Mouse (Mus musculus): ENCODE measurements around the gene Gm525. TPM values are rescaled to one million over a fixed set of nuclear protein-coding genes. Genes with fewer than 3 reads are reported as not detected.
A peak's percentile ranks its signal among the peaks of the same experiment; 100 is the strongest.

Gene Gm525
- 0.38 TPM in 1 of 2 replicates, not detected in the other for polyA plus RNA-seq (2014; fragmentation: Nextera tagmentation; extraction: Ambion mirVana)

- Histone ChIP-seq H3K4me2 (no peak within 1 kb of the TSS), H3K4me3 (ENCODE audit: low read depth, low read length) (no peak within 1 kb of the TSS), H3K4me1 (ENCODE audit: insufficient read depth) (no peaks in the 10 kb centered on the region), H3K9ac (no peak within 1 kb of the TSS), H3K27me3 (ENCODE audit: insufficient read depth, low read length) (no peaks in the 10 kb centered on the region), H3K9me3 (ENCODE audit: low read depth, low read length) (no peaks in the 10 kb centered on the region), H3K27ac (ENCODE audit: low read depth) (no peak within 1 kb of the TSS), H3K36me3 (ENCODE audit: insufficient read depth) (no peaks in the 10 kb centered on the region)
- DNase-seq (no peak), ATAC-seq (ENCODE audit: insufficient read depth) (no peak)
- 71% methylated on average over 8 of the region's 8 CpGs for WGBS
- no peak for TF ChIP-seq CTCF (IDR thresholded peaks at IDR 0.05; ENCODE audit: low read depth)
Observed at GRCm38 (mm10) chr11:89073541-89073940, at the start of gene Gm525. Gene Gm525, plus strand, starts transcription at chr11:89073841.

DNA sequence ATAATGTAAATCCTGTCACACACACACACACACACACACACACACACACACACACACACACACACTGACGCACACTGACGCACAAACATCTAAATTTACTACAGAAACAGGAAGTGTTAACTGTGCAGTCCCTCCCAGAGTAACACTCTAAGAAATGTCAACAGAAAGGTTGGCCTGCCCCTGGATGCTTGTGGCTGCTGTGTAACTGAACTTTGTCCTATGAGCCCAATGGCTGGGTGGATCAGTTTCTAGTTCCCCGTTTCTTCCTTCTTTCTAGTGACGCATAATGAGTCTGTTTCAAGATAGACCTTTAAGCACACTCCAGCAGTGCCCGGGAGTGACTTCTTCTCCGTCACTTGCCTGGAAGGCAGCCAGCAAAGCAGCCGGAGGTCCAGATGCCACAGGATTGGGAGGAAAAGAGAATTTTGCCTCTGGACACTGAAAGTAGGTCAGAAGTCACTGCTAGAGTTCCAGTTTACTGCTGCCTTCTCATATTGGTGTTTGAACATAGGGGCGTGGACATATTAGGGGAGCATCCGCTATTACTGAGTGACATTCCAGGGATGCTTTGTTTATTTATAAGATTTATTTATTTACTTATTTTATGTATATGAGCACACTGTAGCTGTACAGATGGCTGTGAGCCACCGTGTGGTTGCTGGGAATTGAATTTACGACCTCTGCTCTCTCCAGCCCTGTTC lies 49.3 kb upstream of the Gm525 start:
- Histone ChIP-seq H3K27me3 (ENCODE audit: insufficient read depth, low read length) (no peaks in the 10 kb centered on the region), H3K27ac (ENCODE audit: low read depth) (peak overlapping the region; percentile 67), H3K4me1 (ENCODE audit: insufficient read depth) (peaks cover 6% of the 10 kb centered on the region), H3K9ac (no peak overlapping the region), H3K9me3 (ENCODE audit: low read depth, low read length) (no peaks in the 10 kb centered on the region), H3K36me3 (ENCODE audit: insufficient read depth) (no peaks in the 10 kb centered on the region; the same call in 1 of the 2 replicates), H3K4me3 (ENCODE audit: low read depth, low read length) (no peak overlapping the region), H3K4me2 (peak overlapping the region; percentile 19; the same call in 1 of the 2 replicates)
- TF ChIP-seq CTCF (IDR thresholded peaks at IDR 0.05; ENCODE audit: low read depth), result no peak
- 21% methylated on average over 11 of the region's 11 CpGs for WGBS
- ATAC-seq (ENCODE audit: insufficient read depth), result peak; percentile 81
- DNase-seq, result peak; percentile 89

- 61% methylated on average over 3 of the region's 3 CpGs for WGBS
- peaks cover 6% of the 10 kb centered on the region for H3K4me1 ChIP-seq (ENCODE audit: insufficient read depth)
- DNase-seq, result peak; percentile 44
- no peaks in the 10 kb centered on the region for H3K9me3 ChIP-seq (ENCODE audit: low read depth, low read length)
- no peaks in the 10 kb centered on the region for H3K27me3 ChIP-seq (ENCODE audit: insufficient read depth, low read length)
- ATAC-seq (ENCODE audit: insufficient read depth), result no peak
- no peak overlapping the region for H3K9ac ChIP-seq
- no peak overlapping the region for H3K4me3 ChIP-seq (ENCODE audit: low read depth, low read length)
- no peak overlapping the region for H3K27ac ChIP-seq (ENCODE audit: low read depth)
- TF ChIP-seq CTCF (IDR thresholded peaks at IDR 0.05; ENCODE audit: low read depth), result no peak
- no peak overlapping the region for H3K4me2 ChIP-seq
- no peaks in the 10 kb centered on the region for H3K36me3 ChIP-seq (ENCODE audit: insufficient read depth)
Observed at GRCm38 (mm10) chr11:89025603-89026002, 48.0 kb upstream of the Gm525 start.

DNA sequence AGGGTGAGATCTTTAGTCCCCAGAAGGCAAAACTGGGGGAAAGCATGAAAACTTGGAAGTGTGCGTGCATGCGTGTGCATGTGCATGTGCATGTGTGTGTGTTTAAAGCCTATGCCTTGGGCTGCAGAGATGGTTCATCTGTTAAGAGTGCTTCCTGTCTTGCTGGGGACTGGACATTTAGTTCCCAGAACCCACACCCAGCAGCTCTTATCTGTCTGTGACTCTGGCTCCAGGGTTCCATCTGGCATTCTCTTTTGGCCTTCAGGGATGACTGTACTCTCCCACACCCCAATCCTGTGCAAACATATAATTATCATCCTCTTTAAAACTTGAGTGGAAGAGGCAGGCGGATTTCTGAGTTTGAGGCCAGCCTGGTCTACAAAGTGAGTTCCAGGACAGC lies 47.5 kb upstream of the Gm525 start:
- ATAC-seq (ENCODE audit: insufficient read depth) (no peak), DNase-seq (no peak)
- 94% methylated on average over 3 of the region's 3 CpGs for WGBS
- Histone ChIP-seq H3K9me3 (ENCODE audit: low read depth, low read length) (no peaks in the 10 kb centered on the region), H3K27ac (ENCODE audit: low read depth) (no peak overlapping the region), H3K9ac (no peak overlapping the region), H3K4me2 (no peak overlapping the region), H3K4me3 (ENCODE audit: low read depth, low read length) (no peak overlapping the region), H3K36me3 (ENCODE audit: insufficient read depth) (no peaks in the 10 kb centered on the region), H3K4me1 (ENCODE audit: insufficient read depth) (peaks cover 6% of the 10 kb centered on the region), H3K27me3 (ENCODE audit: insufficient read depth, low read length) (no peaks in the 10 kb centered on the region)
- TF ChIP-seq CTCF (IDR thresholded peaks at IDR 0.05; ENCODE audit: low read depth), result no peak

DNA sequence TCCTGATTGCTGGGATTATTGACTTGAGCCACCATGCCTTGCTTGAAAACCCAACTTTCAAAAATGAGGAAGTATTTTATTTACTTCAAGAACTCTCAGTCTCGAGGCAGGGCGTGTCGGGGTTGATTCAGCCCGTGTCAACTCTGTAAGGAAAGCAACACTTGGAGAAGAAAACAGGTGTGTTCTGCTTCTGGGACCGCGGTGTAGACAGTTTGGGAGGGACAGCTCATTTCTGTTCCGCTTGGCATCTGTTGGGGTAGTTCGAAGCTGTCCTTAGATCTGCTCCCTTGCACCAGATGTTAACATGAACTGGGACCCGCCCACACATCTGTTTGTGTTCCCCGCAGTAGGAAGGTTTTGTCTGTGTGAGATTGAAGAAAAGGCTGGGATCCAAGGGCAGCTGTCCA lies 45.7 kb upstream of the Gm525 start:
- no peaks in the 10 kb centered on the region for H3K9me3 ChIP-seq (ENCODE audit: low read depth, low read length)

GRCm38 (mm10) chr11:89028871-89029405 lies 44.7 kb upstream of the Gm525 start:
- DNase-seq, result peak; percentile 16
- H3K27ac ChIP-seq (ENCODE audit: low read depth), result no peak overlapping the region

More for the DNA sequence above, 45.7 kb upstream of the Gm525 start:
- TF ChIP-seq CTCF (IDR thresholded peaks at IDR 0.05; ENCODE audit: low read depth), result no peak
- H3K27ac ChIP-seq (ENCODE audit: low read depth), result no peak overlapping the region
- 62% methylated on average over 10 of the region's 10 CpGs for WGBS
- no peak for ATAC-seq (ENCODE audit: insufficient read depth)
- H3K4me2 ChIP-seq, result no peak overlapping the region
- no peak overlapping the region for H3K4me3 ChIP-seq (ENCODE audit: low read depth, low read length)
- no peak overlapping the region for H3K9ac ChIP-seq
- H3K27me3 ChIP-seq (ENCODE audit: insufficient read depth, low read length), result no peaks in the 10 kb centered on the region
- H3K4me1 ChIP-seq (ENCODE audit: insufficient read depth), result peaks cover 6% of the 10 kb centered on the region
- H3K36me3 ChIP-seq (ENCODE audit: insufficient read depth), result no peaks in the 10 kb centered on the region
- peak; percentile 21 for DNase-seq

GRCm38 (mm10) chr11:89030552-89030951 lies 43.1 kb upstream of the Gm525 start:
- Histone ChIP-seq H3K9ac (no peak overlapping the region), H3K4me3 (ENCODE audit: low read depth, low read length) (no peak overlapping the region), H3K4me1 (ENCODE audit: insufficient read depth) (no peaks in the 10 kb centered on the region; the same call in 1 of the 2 replicates), H3K9me3 (ENCODE audit: low read depth, low read length) (no peaks in the 10 kb centered on the region), H3K27me3 (ENCODE audit: insufficient read depth, low read length) (no peaks in the 10 kb centered on the region), H3K4me2 (no peak overlapping the region), H3K27ac (ENCODE audit: low read depth) (no peak overlapping the region), H3K36me3 (ENCODE audit: insufficient read depth) (no peaks in the 10 kb centered on the region)
- DNase-seq (no peak), ATAC-seq (ENCODE audit: insufficient read depth) (no peak)
- TF ChIP-seq CTCF (IDR thresholded peaks at IDR 0.05; ENCODE audit: low read depth), result no peak
- 85% methylated on average over 6 of the region's 6 CpGs for WGBS

More at GRCm38 (mm10) chr11:89028871-89029405, 44.7 kb upstream of the Gm525 start:
- H3K36me3 ChIP-seq (ENCODE audit: insufficient read depth), result no peaks in the 10 kb centered on the region
- H3K27me3 ChIP-seq (ENCODE audit: insufficient read depth, low read length), result no peaks in the 10 kb centered on the region
- H3K9me3 ChIP-seq (ENCODE audit: low read depth, low read length), result no peaks in the 10 kb centered on the region
- ATAC-seq (ENCODE audit: insufficient read depth), result no peak
- H3K4me1 ChIP-seq (ENCODE audit: insufficient read depth), result peaks cover 6% of the 10 kb centered on the region
- H3K4me2 ChIP-seq, result no peak overlapping the region
- no peak for TF ChIP-seq CTCF (IDR thresholded peaks at IDR 0.05; ENCODE audit: low read depth)
- 22% methylated on average over 10 of the region's 10 CpGs for WGBS
- no peak overlapping the region for H3K4me3 ChIP-seq (ENCODE audit: low read depth, low read length)
- H3K9ac ChIP-seq, result no peak overlapping the region
